Mouse (Mus musculus) small intestine, adult 2 months (tissue): ENCODE data around the gene Gm45837. TPM values are rescaled to one million over a fixed set of nuclear protein-coding genes. Genes with fewer than 3 reads are reported as not detected.
A peak's percentile ranks its signal among the peaks of the same experiment; 100 is the strongest.

Experiments used
- H3K27ac ChIP-seq: fragments of 200-500 bp; 2 replicates; pipeline ENCODE4 v1.5.1; 2012; ENCODE audit warnings: low read depth, low read length, control low read depth, inconsistent platforms; ENCODE audit not compliant: insufficient read depth
- H3K27me3 ChIP-seq: fragments of 200-500 bp; 2 replicates; pipeline ENCODE4 v1.6.1; 2012; ENCODE audit warnings: mild to moderate bottlenecking, moderate library complexity, low read length, inconsistent platforms; ENCODE audit not compliant: control insufficient read depth, insufficient read depth
- H3K36me3 ChIP-seq: fragments of 200-500 bp; 2 replicates; pipeline ENCODE4 v1.6.1; 2012; ENCODE audit warnings: mild to moderate bottlenecking, low read length, control low read depth, inconsistent platforms; ENCODE audit not compliant: control insufficient read depth, insufficient read depth
- H3K4me1 ChIP-seq: fragments of 200-500 bp; 2 replicates; pipeline ENCODE4 v1.6.1; 2012; ENCODE audit warnings: low read length, inconsistent platforms, mixed read lengths; ENCODE audit not compliant: control insufficient read depth, insufficient read depth, insufficient read length
- H3K4me3 ChIP-seq: fragments of 200-500 bp; 2 replicates; pipeline ENCODE4 v1.5.1; 2012; ENCODE audit warnings: low read depth, mild to moderate bottlenecking, control low read depth, inconsistent platforms, low read length, moderate library complexity
- CTCF ChIP-seq: fragments of 200-500 bp; IDR thresholded peaks from 2 replicates; pipeline ENCODE4 v1.5.1; 2012; ENCODE audit warnings: low read depth, mild to moderate bottlenecking, control low read depth, inconsistent platforms, low read length, moderate library complexity, mixed read lengths; ENCODE audit not compliant: insufficient replicate concordance, insufficient read length; ENCODE audit errors: extremely low read depth
- POLR2A ChIP-seq: fragments of 200-500 bp; IDR thresholded peaks from 2 replicates; pipeline ENCODE4 v1.6.1; 2012; ENCODE audit warnings: low read depth, mild to moderate bottlenecking, control low read depth, inconsistent platforms, low read length, moderate library complexity
- WGBS: fragments of 180-500 bp; shearing (Covaris S2); methylation state at CpG from one replicate; pipeline ENCODE4 v1.1.7; 2018; 5-methylcytosine and 5-hydroxymethylcytosine counted together
- polyA plus RNA-seq: library from polyadenylated mRNA; depleted of rRNA; stranded (reverse); fragments of >200 nt; gene quantifications from 2 replicates; pipeline ENCODE4 v1.2.3, GENCODE M21; 2012

Gene Gm45837
- polyA plus RNA-seq, 1 experiment: 0.51 TPM

- WGBS: 96% methylated on average over 26 of the region's 26 CpGs
- H3K27me3 ChIP-seq: no peaks in the 10 kb centered on the region
- H3K36me3 ChIP-seq: 0 out of 2 replicates have a peak, but pooled peaks cover 10% of the 10 kb centered on the region
- peaks cover 11% of the 10 kb centered on the region; the same call in 1 of the 2 replicates for H3K4me1 ChIP-seq
- no peak overlapping the region for H3K27ac ChIP-seq
- TF ChIP-seq CTCF: no peak
- TF ChIP-seq POLR2A: no peak
- H3K4me3 ChIP-seq: no peak overlapping the region
Measured at GRCm38 (mm10) chr7:101373082-101373481, 37.6 kb upstream of the Gm45837 start.

DNA sequence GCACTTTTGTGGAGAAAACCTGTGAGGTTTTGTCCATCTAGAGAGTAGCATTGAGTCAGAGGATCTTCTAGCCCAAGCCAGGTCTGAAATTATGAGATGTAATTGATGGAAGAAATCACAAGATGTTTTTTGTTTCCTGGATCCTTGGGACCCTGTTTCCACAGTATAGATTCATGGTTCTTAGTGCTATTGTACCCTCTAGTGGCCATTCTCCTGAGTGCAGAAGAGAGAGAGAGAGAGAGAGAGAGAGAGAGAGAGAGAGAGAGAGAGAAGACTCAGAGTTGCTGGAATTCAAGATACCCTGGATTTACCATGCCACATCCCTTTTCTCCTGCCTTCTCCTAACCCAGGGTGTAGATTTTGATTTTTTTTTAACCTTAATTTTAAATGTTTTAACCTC lies 36.5 kb upstream of the Gm45837 start:
- no peak for TF ChIP-seq POLR2A
- TF ChIP-seq CTCF: no peak
- H3K27ac ChIP-seq: no peak overlapping the region
- 0 out of 2 replicates have a peak, but pooled peaks cover 10% of the 10 kb centered on the region for H3K36me3 ChIP-seq
- no peaks in the 10 kb centered on the region for H3K27me3 ChIP-seq
- no peak overlapping the region for H3K4me3 ChIP-seq
- peaks cover 14% of the 10 kb centered on the region for H3K4me1 ChIP-seq

DNA sequence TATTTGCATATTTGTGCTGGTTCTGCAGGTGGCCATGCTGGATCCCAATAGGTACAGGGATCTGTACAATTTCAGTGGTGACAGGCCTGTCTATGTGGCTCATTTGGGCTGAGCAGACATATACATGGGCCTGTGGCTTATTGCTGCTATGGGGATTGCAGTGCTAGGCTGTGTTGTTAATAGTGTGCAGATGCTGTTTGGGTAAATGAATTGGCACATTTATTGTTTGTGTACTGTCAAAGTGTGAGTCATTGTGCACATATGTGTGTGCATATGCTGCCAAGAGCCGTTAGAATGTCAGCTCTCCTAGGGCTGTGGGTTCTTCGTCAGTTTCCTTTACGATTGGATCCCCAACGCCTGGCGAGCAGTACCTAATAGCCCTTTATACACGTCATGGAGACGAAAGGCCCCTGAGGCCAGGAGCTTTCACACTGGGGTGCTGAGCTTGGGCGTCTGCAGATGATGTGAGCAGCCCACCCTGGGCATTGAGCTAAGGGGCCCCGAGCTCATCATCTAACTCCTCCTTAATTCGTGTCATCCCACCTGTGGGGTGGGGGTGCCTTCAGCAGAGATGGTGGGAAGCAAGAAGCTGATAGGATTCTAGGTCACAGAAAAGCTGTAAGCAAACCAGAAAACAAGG lies 33.9 kb upstream of the Gm45837 start:
- Histone ChIP-seq H3K27me3 (no peaks in the 10 kb centered on the region), H3K36me3 (0 out of 2 replicates have a peak, but pooled peaks cover 7% of the 10 kb centered on the region), H3K27ac (no peak overlapping the region), H3K4me1 (peaks cover 13% of the 10 kb centered on the region), H3K4me3 (no peak overlapping the region)
- 78% methylated on average over 10 of the region's 10 CpGs for WGBS
- TF ChIP-seq POLR2A (no peak), CTCF (no peak)

DNA sequence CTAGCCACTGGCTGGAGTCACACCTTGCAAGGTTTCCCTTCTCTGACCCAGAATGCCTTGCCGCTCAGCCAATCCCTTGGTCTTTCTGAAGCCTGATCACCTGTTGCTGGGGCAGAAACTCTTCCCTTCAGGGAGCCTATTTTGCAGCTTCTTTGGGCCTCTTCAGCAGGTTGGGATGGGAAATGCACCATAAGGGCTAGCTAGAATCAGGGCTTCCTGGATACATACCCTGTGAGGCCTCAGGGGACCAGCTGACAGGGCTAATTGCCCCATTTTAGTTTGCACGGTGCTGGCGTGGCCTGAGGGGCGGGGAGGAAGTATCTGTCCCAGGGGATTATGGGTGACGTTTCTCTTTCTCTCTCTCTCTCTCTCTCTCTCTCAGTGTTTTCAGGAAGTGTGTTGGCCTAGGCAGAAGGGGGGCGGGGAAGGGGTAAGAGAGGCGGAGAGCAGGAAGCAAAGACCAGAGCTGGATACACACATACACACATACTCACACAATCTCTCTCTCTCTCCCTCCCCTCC lies 32.9 kb upstream of the Gm45837 start:
- peak overlapping the region; percentile 87 for H3K27ac ChIP-seq
- H3K36me3 ChIP-seq: peaks cover 7% of the 10 kb centered on the region; the same call in 1 of the 2 replicates
- H3K27me3 ChIP-seq: no peaks in the 10 kb centered on the region
- H3K4me3 ChIP-seq: peak overlapping the region; percentile 59
- WGBS: 2% methylated on average over 7 of the region's 7 CpGs
- TF ChIP-seq CTCF (no peak), POLR2A (0 out of 2 replicates have a peak, but pooled peaks have one; percentile 25)
- H3K4me1 ChIP-seq: peaks cover 13% of the 10 kb centered on the region

DNA sequence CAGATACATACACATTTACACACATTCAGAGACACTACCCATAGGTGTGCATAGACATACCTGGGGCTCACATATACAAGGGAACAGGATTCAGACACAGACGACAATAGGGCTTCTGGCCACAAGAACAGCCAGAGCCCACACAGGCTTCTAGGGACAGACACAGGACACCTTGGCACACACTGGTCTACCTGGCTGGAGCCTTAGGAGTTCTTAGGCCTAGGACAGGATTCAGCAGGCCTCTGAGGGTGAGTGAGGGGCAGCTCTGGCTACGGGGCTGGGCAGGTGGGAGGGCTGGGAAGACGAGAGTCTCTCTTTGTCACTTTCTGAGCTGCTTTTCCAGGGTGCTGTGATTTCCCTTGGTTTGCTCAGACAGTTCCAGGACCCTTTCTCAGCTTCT lies 32.4 kb upstream of the Gm45837 start:
- Histone ChIP-seq H3K27me3 (no peaks in the 10 kb centered on the region), H3K4me3 (peak overlapping the region; percentile 48)

DNA sequence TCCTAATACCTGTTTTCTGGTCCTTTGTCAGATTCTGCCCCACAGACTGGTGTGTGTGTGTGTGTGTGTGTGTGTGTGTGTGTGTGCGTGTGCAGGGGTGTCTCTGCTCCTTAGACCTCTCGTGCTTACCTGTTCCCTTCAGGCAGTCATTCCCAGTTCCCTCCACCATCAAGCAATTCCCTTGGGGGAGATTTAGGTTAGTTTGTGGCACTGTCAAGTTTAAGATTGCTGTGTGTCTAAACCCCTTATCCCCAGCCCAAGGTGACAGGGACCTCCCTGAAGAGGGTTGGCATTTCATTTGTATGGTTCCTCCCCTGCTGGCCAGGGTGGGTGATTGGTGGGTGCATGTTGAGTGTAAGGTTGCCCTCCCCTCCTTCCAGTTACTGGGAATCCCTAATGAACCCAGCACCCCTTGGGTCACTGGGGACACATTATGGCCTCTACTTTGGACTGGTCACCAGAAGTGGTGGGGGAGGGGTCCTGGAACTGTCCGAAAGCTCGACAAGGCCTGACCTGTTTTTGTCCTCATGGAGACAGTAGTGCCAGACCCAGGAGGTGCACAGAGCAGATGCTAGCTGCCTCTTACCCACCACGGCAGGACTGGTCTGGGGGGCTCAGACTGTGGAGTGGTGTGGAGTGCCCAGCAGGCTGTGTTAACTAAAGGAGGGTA lies 31.8 kb upstream of the Gm45837 start:
- no peak for TF ChIP-seq POLR2A
- no peak for TF ChIP-seq CTCF

More for the DNA sequence above, 32.4 kb upstream of the Gm45837 start:
- Histone ChIP-seq H3K27ac (peak overlapping the region; percentile 22), H3K36me3 (peaks cover 8% of the 10 kb centered on the region; the same call in 1 of the 2 replicates), H3K4me1 (peaks cover 13% of the 10 kb centered on the region)
- TF ChIP-seq POLR2A (no peak), CTCF (no peak)
- 18% methylated on average over 3 of the region's 3 CpGs for WGBS

DNA sequence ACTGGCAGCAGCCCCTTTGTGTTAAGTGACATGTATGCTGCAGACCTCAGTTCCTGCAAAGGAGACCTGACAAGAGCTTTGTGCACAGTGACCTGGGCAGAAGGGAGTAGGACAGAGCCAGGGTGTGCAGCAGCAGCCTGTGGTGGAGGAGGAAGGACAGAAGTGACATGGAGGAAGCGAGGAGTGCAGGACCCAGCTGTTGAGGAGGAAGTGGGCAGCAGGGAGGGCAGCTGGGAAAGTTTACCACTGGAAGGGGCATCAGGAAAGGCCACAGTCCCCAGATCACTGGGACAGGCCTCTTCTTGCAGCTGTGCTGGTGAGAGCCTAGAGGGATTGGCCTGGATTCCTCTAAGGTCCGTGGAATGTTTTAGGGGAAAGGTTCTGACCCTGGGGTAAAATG lies 31.0 kb upstream of the Gm45837 start:
- no peak overlapping the region for H3K4me3 ChIP-seq
- TF ChIP-seq CTCF (no peak), POLR2A (no peak)
- H3K27me3 ChIP-seq: no peaks in the 10 kb centered on the region
- 68% methylated on average over 2 of the region's 2 CpGs for WGBS
- peaks cover 15% of the 10 kb centered on the region for H3K4me1 ChIP-seq
- peaks cover 8% of the 10 kb centered on the region; the same call in 1 of the 2 replicates for H3K36me3 ChIP-seq
- no peak overlapping the region for H3K27ac ChIP-seq

More for the DNA sequence above, 31.8 kb upstream of the Gm45837 start:
- H3K4me1 ChIP-seq: peaks cover 13% of the 10 kb centered on the region
- H3K27ac ChIP-seq: no peak overlapping the region
- no peaks in the 10 kb centered on the region for H3K27me3 ChIP-seq
- H3K4me3 ChIP-seq: peak overlapping the region; percentile 48
- peaks cover 5% of the 10 kb centered on the region; the same call in 1 of the 2 replicates for H3K36me3 ChIP-seq
- 33% methylated on average over 5 of the region's 5 CpGs for WGBS
